Mouse (Mus musculus): ENCODE data around the gene Hba-a2.

The Hba-a2 gene

GRCm38 (mm10) chr11:32320507-32321195 lies 24.4 kb downstream of the Hba-a2 start:
- no peak for DNase-seq (ENCODE audit: low spot score in 2 of 2)

- DNase-seq (ENCODE audit: low spot score in 2 of 2) = peak; percentile 39 to 46
These were observed 24.9 kb downstream of the Hba-a2 start for GRCm38 (mm10) chr11:32321196-32321565.

- peak; percentile 85 to 88 for DNase-seq (ENCODE audit: low spot score in 2 of 2)
These were observed 28.3 kb downstream of the Hba-a2 start for GRCm38 (mm10) chr11:32324609-32325008.

- DNase-seq (ENCODE audit: low spot score in 2 of 2) = no peak
These were observed 34.8 kb downstream of the Hba-a2 start for GRCm38 (mm10) chr11:32331075-32331474.

- DNase-seq (ENCODE audit: low spot score in 2 of 2) = no peak
These were observed 35.6 kb downstream of the Hba-a2 start for GRCm38 (mm10) chr11:32331861-32332260.

- no peak for DNase-seq (ENCODE audit: low spot score in 2 of 2)
These were observed 36.9 kb downstream of the Hba-a2 start for GRCm38 (mm10) chr11:32333235-32333634.

GRCm38 (mm10) chr11:32336435-32336907 lies 40.2 kb downstream of the Hba-a2 start:
- DNase-seq (ENCODE audit: low spot score in 2 of 2) = no peak

GRCm38 (mm10) chr11:32339131-32339531 lies 42.8 kb downstream of the Hba-a2 start:
- no peak for DNase-seq (ENCODE audit: low spot score in 2 of 2)

GRCm38 (mm10) chr11:32340476-32341473 lies 44.5 kb downstream of the Hba-a2 start:
- DNase-seq (ENCODE audit: low spot score in 2 of 2) = no peak

GRCm38 (mm10) chr11:32342770-32343191 lies 46.5 kb downstream of the Hba-a2 start:
- no peak for DNase-seq (ENCODE audit: low spot score in 2 of 2)

- no peak for DNase-seq (ENCODE audit: low spot score in 2 of 2)
These were observed 47.1 kb downstream of the Hba-a2 start for GRCm38 (mm10) chr11:32343350-32343749.

GRCm38 (mm10) chr11:32345504-32346297 lies 49.4 kb downstream of the Hba-a2 start:
- DNase-seq (ENCODE audit: low spot score in 2 of 2) = no peak

All from frontal cortex, postnatal 25 days (tissue).